Mouse (Mus musculus) granulocyte monocyte progenitor cell, adult 5-6 weeks (primary cell): ENCODE results near the gene Npb. TPM values are rescaled to one million over a fixed set of nuclear protein-coding genes. Genes with fewer than 3 reads are reported as not detected.

ENCODE experiments used
- total RNA-seq, 2 experiments: library from RNA; stranded (forward) in 1 of 2; stranded (reverse) in 1 of 2; fragments of 200-712, 200-1000 nt in 1 of 2; fragments of >200 nt in 1 of 2; fragmentation: Nextera tagmentation in 1 of 2; gene quantifications; 2 replicates each; pipeline ENCODE4 v1.2.3; 2014 to 2017

The Npb gene
- total RNA-seq, 2 experiments from 2014 or later = not detected

Other genes starting within 250 kb of the Npb start
Only the 30 nearest of the 34 such genes appear.
- gene Nploc4, start 170.8 kb upstream of the Npb start, total RNA-seq (2014; fragmentation: Nextera tagmentation) = 49.2 and 54.6 TPM in 2 replicates
- 34.1 and 36.6 TPM in 2 replicates for gene Nploc4, start 170.8 kb upstream of the Npb start, total RNA-seq (2017)
- gene Tspan10, start 165.8 kb upstream of the Npb start, total RNA-seq (2014; fragmentation: Nextera tagmentation) = not detected in 2 replicates
- gene Tspan10, start 165.8 kb upstream of the Npb start, total RNA-seq (2017) = not detected in 2 replicates
- gene Pde6g, start 155.0 kb upstream of the Npb start, total RNA-seq (2014; fragmentation: Nextera tagmentation) = not detected in 2 replicates
- gene Pde6g, start 155.0 kb upstream of the Npb start, total RNA-seq (2017) = not detected in 2 replicates
- 7.9 and 8.6 TPM in 2 replicates for gene Oxld1, start 150.4 kb upstream of the Npb start, total RNA-seq (2014; fragmentation: Nextera tagmentation)
- gene Oxld1, start 150.4 kb upstream of the Npb start, total RNA-seq (2017) = 12.8 and 19.5 TPM in 2 replicates
- 35.6 and 43.0 TPM in 2 replicates for gene Ccdc137, start 150.4 kb upstream of the Npb start, total RNA-seq (2014; fragmentation: Nextera tagmentation)
- 39.4 and 57.7 TPM in 2 replicates for gene Ccdc137, start 150.4 kb upstream of the Npb start, total RNA-seq (2017)
- gene Arl16, start 140.9 kb upstream of the Npb start, total RNA-seq (2014; fragmentation: Nextera tagmentation) = 11.7 and 15.1 TPM in 2 replicates
- 19.2 and 22.4 TPM in 2 replicates for gene Arl16, start 140.9 kb upstream of the Npb start, total RNA-seq (2017)
- 113 and 121 TPM in 2 replicates for gene Mrpl12, start 123.9 kb upstream of the Npb start, total RNA-seq (2014; fragmentation: Nextera tagmentation)
- gene Mrpl12, start 123.9 kb upstream of the Npb start, total RNA-seq (2017) = 131 and 159 TPM in 2 replicates
- gene Slc25a10, start 116.6 kb upstream of the Npb start, total RNA-seq (2014; fragmentation: Nextera tagmentation) = 20.6 and 21.3 TPM in 2 replicates
- 20.5 and 26.2 TPM in 2 replicates for gene Slc25a10, start 116.6 kb upstream of the Npb start, total RNA-seq (2017)
- gene Gcgr, start 77.8 kb upstream of the Npb start, total RNA-seq (2014; fragmentation: Nextera tagmentation) = not detected in 2 replicates
- gene Gcgr, start 77.8 kb upstream of the Npb start, total RNA-seq (2017) = not detected in 2 replicates
- gene Mcrip1, start 58.8 kb upstream of the Npb start, total RNA-seq (2014; fragmentation: Nextera tagmentation) = 64.7 and 75.8 TPM in 2 replicates
- gene Mcrip1, start 58.8 kb upstream of the Npb start, total RNA-seq (2017) = 23.1 and 23.4 TPM in 2 replicates
- gene Ppp1r27, start 57.3 kb upstream of the Npb start, total RNA-seq (2014; fragmentation: Nextera tagmentation) = not detected in 2 replicates
- gene Ppp1r27, start 57.3 kb upstream of the Npb start, total RNA-seq (2017) = not detected in 2 replicates
- 864 and 921 TPM in 2 replicates for gene P4hb, start 35.2 kb upstream of the Npb start, total RNA-seq (2014; fragmentation: Nextera tagmentation)
- 1,372 and 1,702 TPM in 2 replicates for gene P4hb, start 35.2 kb upstream of the Npb start, total RNA-seq (2017)
- 514 and 552 TPM in 2 replicates for gene Arhgdia, start 26.9 kb upstream of the Npb start, total RNA-seq (2014; fragmentation: Nextera tagmentation)
- gene Arhgdia, start 26.9 kb upstream of the Npb start, total RNA-seq (2017) = 163 and 168 TPM in 2 replicates
- 161 and 171 TPM in 2 replicates for gene Alyref, start 10.1 kb upstream of the Npb start, total RNA-seq (2014; fragmentation: Nextera tagmentation)
- gene Alyref, start 10.1 kb upstream of the Npb start, total RNA-seq (2017) = 315 and 430 TPM in 2 replicates
- 80.9 and 96.2 TPM in 2 replicates for gene Anapc11, start 10.1 kb upstream of the Npb start, total RNA-seq (2014; fragmentation: Nextera tagmentation)
- gene Anapc11, start 10.1 kb upstream of the Npb start, total RNA-seq (2017) = 26.9 and 27.0 TPM in 2 replicates
- 48.1 and 70.3 TPM in 2 replicates for gene Pcyt2, start 9.5 kb downstream of the Npb start, total RNA-seq (2014; fragmentation: Nextera tagmentation)
- 21.9 and 35.5 TPM in 2 replicates for gene Pcyt2, start 9.5 kb downstream of the Npb start, total RNA-seq (2017)
- 66.1 and 81.1 TPM in 2 replicates for gene Sirt7, start 16.8 kb downstream of the Npb start, total RNA-seq (2014; fragmentation: Nextera tagmentation)
- gene Sirt7, start 16.8 kb downstream of the Npb start, total RNA-seq (2017) = 57.4 and 75.0 TPM in 2 replicates
- 28.7 and 37.0 TPM in 2 replicates for gene Mafg, start 25.1 kb downstream of the Npb start, total RNA-seq (2014; fragmentation: Nextera tagmentation)
- 30.2 and 36.6 TPM in 2 replicates for gene Mafg, start 25.1 kb downstream of the Npb start, total RNA-seq (2017)
- gene Pycr1, start 35.3 kb downstream of the Npb start, total RNA-seq (2014; fragmentation: Nextera tagmentation) = 14.6 and 15.9 TPM in 2 replicates
- 4.6 and 8.9 TPM in 2 replicates for gene Pycr1, start 35.3 kb downstream of the Npb start, total RNA-seq (2017)
- not detected in 2 replicates for gene Myadml2, start 39.7 kb downstream of the Npb start, total RNA-seq (2014; fragmentation: Nextera tagmentation)
- gene Myadml2, start 39.7 kb downstream of the Npb start, total RNA-seq (2017) = 0.69 and 1.9 TPM in 2 replicates
- gene Notum, start 52.7 kb downstream of the Npb start, total RNA-seq (2014; fragmentation: Nextera tagmentation) = not detected in 2 replicates
- not detected in 2 replicates for gene Notum, start 52.7 kb downstream of the Npb start, total RNA-seq (2017)
- gene Aspscr1, start 64.5 kb downstream of the Npb start, total RNA-seq (2014; fragmentation: Nextera tagmentation) = 44.6 and 84.7 TPM in 2 replicates
- 29.0 and 33.5 TPM in 2 replicates for gene Aspscr1, start 64.5 kb downstream of the Npb start, total RNA-seq (2017)
- gene Cenpx, start 105.3 kb downstream of the Npb start, total RNA-seq (2014; fragmentation: Nextera tagmentation) = 99.2 and 129 TPM in 2 replicates
- gene Cenpx, start 105.3 kb downstream of the Npb start, total RNA-seq (2017) = 110 and 151 TPM in 2 replicates
- 16.7 and 35.0 TPM in 2 replicates for gene Lrrc45, start 105.4 kb downstream of the Npb start, total RNA-seq (2014; fragmentation: Nextera tagmentation)
- 30.6 and 46.2 TPM in 2 replicates for gene Lrrc45, start 105.4 kb downstream of the Npb start, total RNA-seq (2017)
- gene Rac3, start 113.0 kb downstream of the Npb start, total RNA-seq (2014; fragmentation: Nextera tagmentation) = 2.1 and 5.1 TPM in 2 replicates
- gene Rac3, start 113.0 kb downstream of the Npb start, total RNA-seq (2017) = 1.1 TPM in 2 replicates
- gene Dcxr, start 118.8 kb downstream of the Npb start, total RNA-seq (2014; fragmentation: Nextera tagmentation) = 15.9 and 24.1 TPM in 2 replicates
- 14.5 and 18.6 TPM in 2 replicates for gene Dcxr, start 118.8 kb downstream of the Npb start, total RNA-seq (2017)
- gene Cbr2, start 123.6 kb downstream of the Npb start, total RNA-seq (2014; fragmentation: Nextera tagmentation) = not detected in 2 replicates
- not detected in 2 replicates for gene Cbr2, start 123.6 kb downstream of the Npb start, total RNA-seq (2017)
- gene Hmga1b, start 154.3 kb downstream of the Npb start, total RNA-seq (2014; fragmentation: Nextera tagmentation) = 12.8 and 179 TPM in 2 replicates
- 16.3 and 157 TPM in 2 replicates for gene Hmga1b, start 154.3 kb downstream of the Npb start, total RNA-seq (2017)
- 23.8 TPM in 2 replicates for gene Rfng, start 175.7 kb downstream of the Npb start, total RNA-seq (2014; fragmentation: Nextera tagmentation)
- gene Rfng, start 175.7 kb downstream of the Npb start, total RNA-seq (2017) = 3.1 and 4.7 TPM in 2 replicates
- gene Gps1, start 175.8 kb downstream of the Npb start, total RNA-seq (2014; fragmentation: Nextera tagmentation) = 82.5 and 83.6 TPM in 2 replicates
- 91.8 and 116 TPM in 2 replicates for gene Gps1, start 175.8 kb downstream of the Npb start, total RNA-seq (2017)